1 mouse cellular context compared by ENCODE assay signal in the genomic region with DNA sequence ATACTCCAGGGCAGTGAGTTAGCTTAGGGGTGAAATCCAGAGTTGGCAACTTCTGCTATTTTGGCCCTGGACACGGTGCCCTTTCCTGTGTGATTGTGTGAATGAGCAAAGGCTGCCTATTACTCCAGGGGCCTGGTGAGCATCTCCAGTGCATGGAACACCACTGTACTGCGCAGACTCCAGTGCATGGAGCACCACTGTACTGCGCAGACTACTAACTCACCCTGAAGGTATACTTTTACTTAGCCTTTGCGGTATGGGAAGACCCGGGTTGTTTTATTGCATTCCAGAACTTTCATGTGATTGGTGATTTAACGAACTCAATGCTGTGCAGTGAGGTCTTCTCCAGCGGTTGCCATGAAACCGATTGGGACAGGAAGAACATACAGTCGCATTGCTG.
A peak's percentile ranks its signal among the peaks of the same experiment; 100 is the strongest.
TF ChIP-seq lines count a peak whose summit lies in the region.

No protein-coding gene starts in this region.

TF ChIP-seq in CH12.LX, 34 proteins besides CTCF, POLR2A, EP300 and RAD21 (continued from another document):
- TF ChIP-seq MAFK (IDR thresholded peaks at IDR 0.05; ENCODE audit: insufficient replicate concordance, low read length), result no peak
- no peak for TF ChIP-seq JUND (conservative IDR thresholded peaks at IDR 0.05; ENCODE audit: low read depth, low read length)
- TF ChIP-seq ELF1 (IDR thresholded peaks at IDR 0.05; ENCODE audit: low read depth, low read length), result no peak; the same call in 1 of the 2 replicates
- TF ChIP-seq MYC (IDR thresholded peaks at IDR 0.05; ENCODE audit: low read depth, low read length), result no peak
- no peak for TF ChIP-seq ETS1 (conservative IDR thresholded peaks at IDR 0.05; ENCODE audit: low read depth, low read length)
- TF ChIP-seq USF1 (IDR thresholded peaks at IDR 0.05; ENCODE audit: low read depth, low read length), result no peak
- TF ChIP-seq CHD1 (IDR thresholded peaks at IDR 0.05; ENCODE audit: low read depth, low read length), result no peak
- no peak for TF ChIP-seq MAX (IDR thresholded peaks at IDR 0.05; ENCODE audit: low read length)
- TF ChIP-seq PAX5 (IDR thresholded peaks at IDR 0.05; ENCODE audit: low read length), result no peak
- peak; percentile 59; the same call in 1 of the 2 replicates for TF ChIP-seq ZMIZ1 (IDR thresholded peaks at IDR 0.05; ENCODE audit: low read depth, low read length)
- TF ChIP-seq CHD2 (IDR thresholded peaks at IDR 0.05; ENCODE audit: low read length), result peak; percentile 4; the same call in 1 of the 2 replicates
- no peak for TF ChIP-seq NELFE (IDR thresholded peaks at IDR 0.05; ENCODE audit: low read depth, low read length)
- no peak for TF ChIP-seq HCFC1 (IDR thresholded peaks at IDR 0.05; ENCODE audit: low read depth, low read length)
